Mouse (Mus musculus): Measurements from ENCODE around the gene Adamts16.

The Adamts16 gene

GRCm38 (mm10) chr13:70714081-70714775 is 127.4 kb downstream of the Adamts16 start:
- DNase-seq (ENCODE audit: low read depth, low spot score), result no peak

- DNase-seq (ENCODE audit: low read depth, low spot score), result no peak
These were observed 128.3 kb downstream of the Adamts16 start for GRCm38 (mm10) chr13:70713331-70713730.

GRCm38 (mm10) chr13:70707158-70707854 is 134.3 kb downstream of the Adamts16 start:
- no peak for DNase-seq (ENCODE audit: low read depth, low spot score)

GRCm38 (mm10) chr13:70702904-70703303 is 138.7 kb downstream of the Adamts16 start:
- DNase-seq (ENCODE audit: low read depth, low spot score), result no peak

- no peak for DNase-seq (ENCODE audit: low read depth, low spot score)
These were observed 142.7 kb downstream of the Adamts16 start for GRCm38 (mm10) chr13:70698812-70699387.

GRCm38 (mm10) chr13:70689452-70689960 is 152.1 kb downstream of the Adamts16 start:
- DNase-seq (ENCODE audit: low read depth, low spot score), result no peak

GRCm38 (mm10) chr13:70685825-70686224 is 155.8 kb downstream of the Adamts16 start:
- DNase-seq (ENCODE audit: low read depth, low spot score), result no peak

- no peak for DNase-seq (ENCODE audit: low read depth, low spot score)
These were observed 156.5 kb downstream of the Adamts16 start for GRCm38 (mm10) chr13:70684976-70685609.

GRCm38 (mm10) chr13:70681411-70682183 is 160.0 kb downstream of the Adamts16 start:
- no peak for DNase-seq (ENCODE audit: low read depth, low spot score)

- no peak for DNase-seq (ENCODE audit: low read depth, low spot score)
These were observed 161.3 kb downstream of the Adamts16 start for GRCm38 (mm10) chr13:70680316-70680715.

All from WW6 (cell line).